Mouse (Mus musculus) telencephalon, adult 2 months (tissue): ENCODE measurements around the gene Kl.

ENCODE experiments used
- DNase-seq: peaks from one replicate; pipeline ENCODE4 v3.0.0-alpha.2; 2011; ENCODE audit warnings: low read depth, low spot score

Kl gene

GRCm38 (mm10) chr5:150952328-150952668 lies at the start of gene Kl:
TSS of gene Kl (plus strand) at chr5:150952607.
- no peak for DNase-seq

DNA sequence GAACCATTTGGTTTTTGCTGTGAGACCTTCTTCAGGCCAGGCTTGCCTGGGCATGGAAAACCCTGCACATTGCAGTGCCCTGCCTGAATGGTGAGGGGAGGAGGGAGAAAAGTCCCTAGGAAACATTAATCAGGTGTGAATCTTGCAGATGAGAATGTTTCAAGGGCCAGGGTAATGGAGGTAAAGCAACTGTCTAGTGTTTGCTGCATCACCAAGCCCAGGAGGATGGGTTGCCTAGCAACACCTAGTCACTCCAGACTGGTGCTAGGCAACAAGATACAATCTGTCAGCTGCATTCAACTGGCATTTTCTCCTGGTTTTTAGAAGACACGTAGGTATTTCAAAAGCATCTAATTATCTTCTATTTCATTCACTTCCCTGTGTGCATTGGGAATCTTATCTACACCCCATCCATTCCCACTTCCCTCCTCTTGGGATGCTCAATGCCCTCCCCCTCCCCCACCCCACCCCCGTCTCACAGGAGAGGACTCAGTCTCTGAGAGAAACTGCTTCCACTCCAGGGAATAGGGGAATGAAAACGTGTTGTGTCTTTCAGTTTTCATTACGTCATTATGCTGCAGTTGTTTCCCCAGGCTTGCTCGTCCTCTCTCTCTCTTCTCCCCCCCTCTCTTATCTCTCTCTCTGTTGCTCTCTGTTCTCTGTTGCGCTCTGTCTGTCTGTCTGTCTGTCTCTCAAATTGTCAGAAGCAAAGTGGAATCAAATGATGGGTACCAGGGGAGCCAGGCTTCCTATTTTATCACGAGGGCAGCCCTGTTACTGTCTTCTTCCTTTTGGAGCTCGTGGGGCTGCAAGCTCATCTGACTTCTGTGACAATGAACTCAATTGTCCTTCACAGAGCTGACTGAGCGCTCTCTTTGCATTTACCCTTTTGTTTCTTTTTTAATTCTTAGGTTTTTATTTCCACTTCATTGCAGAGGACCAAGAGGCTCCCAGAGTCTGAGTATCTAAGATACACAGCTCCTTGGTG lies 46.1 kb upstream of the Kl start:
- DNase-seq, result peak; percentile 92

DNA sequence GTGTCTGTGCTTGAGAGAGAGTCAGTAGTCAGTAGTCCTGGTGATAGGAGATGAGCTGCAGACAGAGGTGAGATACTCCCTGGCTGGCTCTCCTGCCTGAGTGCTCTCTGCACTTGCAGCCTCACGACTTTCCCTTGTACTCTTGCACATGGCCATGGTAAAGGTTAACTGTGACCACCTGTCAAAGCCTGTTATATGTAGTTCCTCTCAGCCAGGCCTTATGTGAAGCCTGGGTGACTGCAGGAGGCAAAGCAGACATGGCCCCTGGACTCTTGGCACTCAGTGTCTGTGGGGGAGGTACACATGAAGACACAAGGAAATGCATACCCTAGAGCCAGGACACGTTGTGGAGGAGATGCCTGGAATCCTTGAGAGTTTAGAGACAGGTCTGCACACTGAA lies 40.3 kb upstream of the Kl start:
- no peak for DNase-seq

- DNase-seq, result no peak
These were observed 39.8 kb upstream of the Kl start for GRCm38 (mm10) chr5:150912656-150913055.

- DNase-seq, result no peak
These were observed 37.0 kb upstream of the Kl start for GRCm38 (mm10) chr5:150915080-150916055.

GRCm38 (mm10) chr5:150917131-150917858 lies 35.1 kb upstream of the Kl start:
- no peak for DNase-seq

- DNase-seq, result no peak
These were observed 33.8 kb upstream of the Kl start for GRCm38 (mm10) chr5:150918599-150918998.

DNA sequence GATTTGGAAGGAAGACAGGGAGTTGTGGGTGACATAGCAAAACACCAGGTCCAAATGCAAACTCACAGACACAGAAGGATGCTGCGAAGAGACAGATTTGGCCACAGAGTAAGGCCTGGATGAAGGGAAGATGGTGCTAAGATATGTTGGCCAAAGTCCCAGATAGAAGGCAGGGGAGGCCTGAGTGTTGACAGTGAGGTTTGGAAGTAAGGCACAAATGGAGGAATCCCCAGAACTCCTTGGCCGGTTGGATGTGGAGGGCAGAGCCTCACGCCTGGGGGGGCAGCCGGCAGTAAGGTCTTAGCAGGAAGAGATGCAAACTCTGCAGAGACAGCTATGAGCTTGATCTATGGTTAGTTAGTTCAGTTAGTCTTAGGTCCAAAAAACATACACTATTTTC lies 33.1 kb upstream of the Kl start:
- DNase-seq, result no peak

GRCm38 (mm10) chr5:150919961-150920360 lies 32.4 kb upstream of the Kl start:
- no peak for DNase-seq

GRCm38 (mm10) chr5:150929406-150929805 lies 23.0 kb upstream of the Kl start:
- DNase-seq, result no peak

- no peak for DNase-seq
These were observed 19.8 kb upstream of the Kl start for GRCm38 (mm10) chr5:150932596-150932995.

- peak; percentile 6 for DNase-seq
These were observed 16.2 kb upstream of the Kl start for GRCm38 (mm10) chr5:150936213-150936612.

DNA sequence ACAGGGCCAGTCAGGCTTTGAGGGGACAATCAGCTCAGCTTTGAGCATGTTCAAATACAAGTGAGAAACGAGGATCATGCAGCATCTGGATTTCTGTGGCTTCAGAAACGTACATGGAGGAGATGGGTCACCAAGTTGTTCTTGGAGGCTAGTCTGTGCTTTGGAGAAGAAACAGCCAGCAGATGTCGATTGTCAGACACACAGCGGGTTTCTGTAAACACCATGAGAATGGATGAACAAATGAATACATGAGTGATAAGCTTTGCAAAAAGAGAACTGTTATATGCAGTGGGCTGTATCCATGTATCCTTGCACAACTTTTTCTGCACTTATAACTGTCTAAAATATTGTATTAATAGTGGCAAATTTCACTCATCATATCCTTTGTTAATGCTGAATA lies 15.6 kb upstream of the Kl start:
- no peak for DNase-seq

DNA sequence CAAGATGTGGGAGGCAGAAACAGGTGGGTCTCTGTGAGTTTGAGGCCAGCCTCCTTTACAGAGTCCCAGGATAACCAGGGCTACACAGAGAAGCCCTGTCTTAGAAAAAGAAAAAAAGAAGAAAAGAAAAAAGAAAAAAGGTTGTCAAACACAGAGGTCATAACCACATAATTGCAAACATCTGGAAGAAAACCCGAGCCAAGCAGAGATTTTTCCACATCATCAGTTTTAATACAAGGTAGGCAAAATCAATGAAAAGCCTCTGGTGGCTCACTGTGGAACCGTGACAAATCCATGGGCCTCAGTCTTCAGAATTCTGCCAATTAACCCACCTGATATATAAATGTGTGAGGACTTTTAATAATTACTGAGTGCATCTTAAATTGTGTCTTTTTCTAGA lies 14.9 kb upstream of the Kl start:
- no peak for DNase-seq

- no peak for DNase-seq
These were observed 6.8 kb upstream of the Kl start for GRCm38 (mm10) chr5:150945576-150945975.

- no peak for DNase-seq
These were observed 3.3 kb upstream of the Kl start for GRCm38 (mm10) chr5:150949131-150949530.

DNA sequence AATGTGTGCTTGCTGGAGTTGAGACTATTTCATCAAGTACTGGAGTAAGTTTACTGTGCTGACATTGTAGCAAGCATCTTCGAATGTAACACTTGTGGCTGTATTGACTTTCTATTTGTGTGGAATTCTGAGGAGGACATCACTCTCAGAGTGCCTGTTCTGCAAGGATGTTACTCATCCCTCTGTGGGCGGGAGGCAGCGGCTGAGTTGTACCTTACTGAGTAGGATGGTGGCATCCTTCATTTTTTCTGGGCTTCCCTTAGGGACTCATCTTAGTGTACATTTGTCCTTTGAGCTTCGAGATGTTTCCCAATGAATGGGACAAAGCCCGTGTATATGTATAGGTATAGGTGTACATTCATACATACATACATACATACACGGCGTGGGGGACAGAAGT lies 1.1 kb upstream of the Kl start:
- DNase-seq, result peak; percentile 23

- DNase-seq, result no peak
These were observed 488 bp downstream of the Kl start for GRCm38 (mm10) chr5:150952669-150953521.

DNA sequence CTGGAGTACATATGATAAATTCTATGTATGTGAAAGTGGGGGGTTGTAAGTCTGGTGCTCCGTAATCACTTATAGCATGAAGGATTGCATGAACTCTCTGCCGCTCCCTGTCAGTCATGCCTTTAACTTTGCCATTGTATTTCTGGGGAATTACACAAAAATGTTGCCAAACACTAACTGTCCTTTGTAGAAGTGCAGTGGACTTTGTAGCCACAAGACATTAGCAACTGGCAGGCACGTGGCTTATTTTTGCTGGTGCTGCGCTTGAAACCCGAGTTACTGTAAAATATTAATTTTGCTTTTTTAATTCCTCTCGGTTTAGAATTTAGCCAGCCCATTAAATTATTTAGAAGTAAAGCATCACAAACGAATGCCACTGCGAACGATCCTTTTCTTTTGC lies 2.4 kb downstream of the Kl start:
- no peak for DNase-seq

GRCm38 (mm10) chr5:150959861-150960260 lies 7.5 kb downstream of the Kl start:
- DNase-seq, result no peak

- peak; percentile 38 for DNase-seq
These were observed 9.2 kb downstream of the Kl start for GRCm38 (mm10) chr5:150961615-150962014.
